Mouse (Mus musculus): ENCODE measurements at regions not wholly inside any gene's neighbourhood (a gene's known extent, or its start where the extent isn't known, plus 50 kb on each side); places are given as distances from the start of the nearest gene placed in this dataset.

DNA sequence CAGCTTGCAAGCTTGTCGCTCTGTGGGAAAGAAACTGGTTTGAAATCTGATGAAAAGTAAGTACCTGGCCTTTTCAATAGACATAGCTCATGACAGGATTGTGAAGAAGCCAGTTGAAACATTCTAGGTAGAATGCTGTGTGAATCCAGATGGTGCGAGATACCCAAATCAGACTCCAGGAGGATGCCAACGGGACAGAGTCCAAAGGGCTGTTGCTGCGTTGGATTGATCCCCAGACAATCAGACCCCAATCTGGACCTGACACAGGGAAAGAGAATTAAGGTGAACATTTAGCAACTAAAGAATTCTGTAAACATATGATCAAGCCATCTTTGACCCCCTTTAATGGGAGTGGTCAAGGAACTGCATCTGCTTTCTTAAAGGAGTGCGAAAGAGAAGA is 296.6 kb upstream of the Gm15217 start:
- no peak for DNase-seq (ENCODE audit: low read depth, low spot score)

DNA sequence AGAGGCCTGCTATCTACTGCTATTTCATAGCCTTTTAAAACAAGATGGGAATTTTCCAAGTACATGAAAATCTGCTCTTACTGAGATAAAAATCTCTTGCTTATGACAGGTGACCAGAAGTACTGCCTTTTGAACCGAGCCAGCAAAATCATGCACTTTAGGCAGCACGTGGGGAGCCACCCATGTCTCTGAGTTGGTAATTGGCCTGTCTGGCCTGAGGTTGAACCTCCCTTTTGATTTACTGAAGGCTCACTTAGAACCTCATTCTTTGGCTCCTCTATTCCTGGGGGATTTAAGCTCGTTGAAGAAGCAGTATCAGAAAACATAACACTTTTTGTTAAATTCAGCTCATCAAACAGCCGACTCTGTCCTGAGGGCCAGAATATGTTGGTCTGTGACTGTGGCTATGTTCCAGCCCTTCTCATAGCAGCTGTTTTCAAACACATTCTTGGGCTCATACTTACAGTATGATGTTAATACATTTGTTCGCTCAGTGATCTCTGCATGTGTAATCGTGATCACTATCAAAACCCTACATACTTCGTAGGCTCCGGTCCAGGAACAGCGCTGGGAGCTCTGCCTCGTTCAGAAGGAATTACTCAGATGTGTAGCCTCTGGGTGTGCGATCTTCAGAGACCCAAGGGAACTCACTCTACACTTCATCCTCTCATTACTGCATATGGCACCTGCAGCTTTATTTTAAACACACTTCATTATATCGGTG is 290.1 kb upstream of the Gm15217 start:
- DNase-seq (ENCODE audit: low read depth, low spot score), result no peak

GRCm38 (mm10) chr14:46115950-46116349 is 263.3 kb upstream of the Gm15217 start:
- DNase-seq (ENCODE audit: low read depth, low spot score), result no peak

DNA sequence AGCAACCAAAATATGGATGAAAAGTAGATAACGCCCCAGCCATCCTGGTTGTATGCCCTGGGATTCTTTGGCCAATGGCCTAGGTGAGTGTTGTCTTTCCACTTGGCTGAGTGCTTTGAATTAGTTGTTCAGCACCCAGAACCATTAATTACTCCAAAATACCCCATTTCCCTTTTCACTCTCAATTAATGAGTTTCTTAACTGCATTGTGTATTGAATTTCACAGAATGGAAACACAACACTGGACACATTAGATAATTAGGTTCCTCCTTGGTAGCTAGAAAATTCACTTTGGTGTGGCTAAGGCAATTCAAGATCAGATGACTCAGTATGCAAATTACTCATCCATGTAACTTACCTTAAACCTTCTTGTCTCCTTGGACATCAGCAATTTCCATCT is 252.7 kb upstream of the Gm15217 start:
- no peak for DNase-seq (ENCODE audit: low read depth, low spot score)

DNA sequence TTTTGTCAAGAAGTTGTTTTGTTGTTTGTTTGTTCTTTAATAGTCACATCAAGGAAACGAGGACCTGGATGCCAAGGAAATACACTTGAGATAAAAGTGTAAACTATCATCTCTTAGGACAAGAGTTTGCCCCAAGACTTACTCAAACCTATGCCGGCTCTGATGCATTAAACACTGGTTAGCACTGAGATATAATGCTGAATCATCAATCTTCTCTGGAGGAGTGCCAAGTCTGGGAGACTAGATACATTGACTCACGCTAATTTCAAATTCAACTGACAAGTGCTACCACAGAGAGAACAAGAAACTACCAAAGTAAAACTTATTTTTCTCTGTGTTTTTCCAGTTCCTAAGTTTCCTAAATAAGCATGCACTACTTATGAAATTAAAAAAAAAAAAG is 249.5 kb upstream of the Gm15217 start:
- no peak for DNase-seq (ENCODE audit: low read depth, low spot score)

DNA sequence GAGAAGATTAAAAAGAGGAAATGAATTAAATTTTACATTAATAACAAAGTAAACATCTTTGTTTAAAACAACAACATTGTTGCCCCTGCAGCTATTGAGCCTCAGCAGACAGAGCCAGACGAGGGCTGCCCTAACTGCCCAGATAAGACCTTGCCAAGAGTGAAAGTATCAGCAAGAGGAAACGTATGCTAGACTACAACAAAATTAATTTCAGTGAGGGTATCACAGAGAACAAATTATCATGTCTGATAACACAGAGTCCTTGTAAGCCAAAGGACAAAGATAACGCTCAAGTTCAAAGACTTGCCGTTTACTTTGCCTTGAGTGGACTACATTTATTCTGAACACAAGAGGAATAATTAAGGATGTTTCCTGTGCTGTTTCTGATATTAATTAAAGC is 235.0 kb upstream of the Gm15217 start:
- no peak for DNase-seq (ENCODE audit: low read depth, low spot score)

- DNase-seq (ENCODE audit: low read depth, low spot score), result no peak
These were observed 234.5 kb upstream of the Gm15217 start for GRCm38 (mm10) chr14:46144707-46145106.

- DNase-seq (ENCODE audit: low read depth, low spot score), result no peak
These were observed 233.6 kb upstream of the Gm15217 start for GRCm38 (mm10) chr14:46145584-46145983.

DNA sequence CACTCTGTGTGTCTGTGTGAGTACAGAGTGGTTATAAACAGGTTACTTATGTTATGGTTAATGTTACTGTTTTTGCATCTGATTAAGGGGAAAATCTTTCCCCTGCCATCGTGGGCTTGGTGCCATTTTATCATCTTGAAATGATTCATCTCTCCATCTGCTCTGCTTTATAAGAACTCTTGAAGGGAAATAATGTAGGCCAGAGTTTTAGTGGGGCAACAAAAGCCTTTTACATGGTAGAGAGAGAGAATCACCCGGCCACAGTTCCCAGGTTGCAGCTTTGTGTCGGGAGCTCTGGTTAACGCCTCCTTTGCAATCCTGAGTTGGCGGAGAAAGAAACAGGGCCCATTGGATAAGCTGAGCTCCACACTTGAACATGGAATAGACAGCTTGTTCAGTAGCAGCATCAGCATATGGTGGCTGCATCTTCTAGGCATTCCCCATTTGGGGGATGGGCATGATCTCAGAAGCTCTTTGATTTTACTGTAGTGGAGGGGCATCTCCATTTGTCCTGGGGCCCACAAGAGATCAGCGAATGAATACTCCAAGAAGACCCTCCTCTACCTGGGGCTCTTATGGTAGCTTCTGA is 230.0 kb upstream of the Gm15217 start:
- no peak for DNase-seq (ENCODE audit: low read depth, low spot score)

GRCm38 (mm10) chr14:46158741-46159140 is 220.5 kb upstream of the Gm15217 start:
- no peak for DNase-seq (ENCODE audit: low read depth, low spot score)

- no peak for DNase-seq (ENCODE audit: low read depth, low spot score)
These were observed 206.9 kb upstream of the Gm15217 start for GRCm38 (mm10) chr14:46172181-46172874.

- no peak for DNase-seq (ENCODE audit: low read depth, low spot score)
These were observed 206.3 kb upstream of the Gm15217 start for GRCm38 (mm10) chr14:46172875-46173324.

DNA sequence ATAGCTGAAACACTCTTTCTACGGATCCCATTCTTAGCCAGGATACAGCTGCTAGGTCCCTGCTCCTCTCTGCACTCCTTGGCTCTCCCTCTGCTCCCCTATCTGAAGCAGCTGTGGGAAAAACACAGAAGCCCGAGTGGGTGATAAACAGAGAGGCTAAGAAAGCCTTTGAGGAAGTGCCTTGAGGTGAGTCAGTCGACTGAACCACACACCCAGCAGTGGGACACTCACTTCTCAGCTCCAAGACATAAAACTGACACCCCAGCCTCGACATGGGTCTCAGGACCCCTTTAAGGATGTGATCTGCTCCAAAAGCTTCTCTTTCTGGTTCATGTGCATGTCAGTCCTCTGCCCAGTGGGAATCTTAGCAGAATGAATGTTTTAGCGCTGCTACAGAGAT is 204.8 kb upstream of the Gm15217 start:
- DNase-seq (ENCODE audit: low read depth, low spot score), result no peak

- no peak for DNase-seq (ENCODE audit: low read depth, low spot score)
These were observed 203.7 kb upstream of the Gm15217 start for GRCm38 (mm10) chr14:46175291-46176216.

- DNase-seq (ENCODE audit: low read depth, low spot score), result no peak
These were observed 200.2 kb upstream of the Gm15217 start for GRCm38 (mm10) chr14:46179024-46179423.

DNA sequence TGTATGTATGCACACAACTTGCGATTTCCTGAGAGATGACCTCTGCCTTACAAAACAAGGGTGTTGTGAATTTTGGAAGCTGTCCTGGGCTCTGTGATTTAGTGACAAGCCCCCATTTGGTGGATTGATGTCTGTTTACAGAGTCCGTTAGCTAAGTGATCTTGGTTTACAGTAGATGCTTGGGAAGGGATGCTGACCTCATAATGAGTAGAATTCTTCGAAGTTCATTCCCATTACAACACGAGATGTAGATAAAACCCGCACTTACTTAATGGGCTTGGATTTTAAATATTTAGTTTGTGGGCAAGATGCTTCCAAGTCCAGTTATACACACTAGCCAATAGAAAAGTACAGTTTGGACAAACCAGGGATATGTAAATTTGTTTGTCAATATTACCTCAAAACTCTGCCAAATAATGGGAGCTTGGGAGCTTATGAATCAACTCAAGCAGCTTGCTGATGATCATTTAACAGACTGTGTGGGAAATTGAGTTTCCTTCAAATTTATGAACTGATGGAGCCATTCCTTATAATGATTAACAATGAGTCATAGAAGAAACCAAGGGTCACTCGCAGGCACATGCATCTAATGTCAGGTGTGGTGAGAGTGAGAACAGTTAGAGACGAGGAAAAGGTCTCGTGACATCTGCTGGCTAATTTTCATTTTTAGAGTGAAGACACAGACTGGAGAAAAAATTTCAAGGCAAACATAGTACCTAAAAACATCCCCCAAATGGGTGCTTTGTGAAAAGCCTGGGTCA is 187.4 kb upstream of the Gm15217 start:
- DNase-seq (ENCODE audit: low read depth, low spot score), result no peak

GRCm38 (mm10) chr14:46193577-46193976 is 185.6 kb upstream of the Gm15217 start:
- DNase-seq (ENCODE audit: low read depth, low spot score), result no peak

DNA sequence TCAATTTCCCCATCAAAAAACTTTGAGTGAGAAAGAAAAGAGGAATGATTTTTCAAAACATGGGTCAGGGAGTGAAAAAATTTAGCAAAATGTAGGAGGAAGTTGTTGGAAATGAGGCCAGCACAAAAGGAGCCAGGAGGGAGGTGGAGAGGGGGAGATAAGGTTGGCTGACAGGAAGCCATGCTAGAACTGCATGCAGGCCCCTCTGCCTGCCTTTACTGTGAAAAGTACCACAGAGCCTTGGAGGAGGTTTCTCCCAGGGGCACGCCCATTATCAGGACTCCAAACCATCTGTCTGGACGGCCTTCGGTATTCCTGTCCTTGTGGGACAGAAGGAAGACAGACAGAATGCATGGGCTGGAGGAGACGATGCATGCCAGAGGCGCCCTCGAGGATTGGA is 183.3 kb upstream of the Gm15217 start:
- DNase-seq (ENCODE audit: low read depth, low spot score), result no peak

- DNase-seq (ENCODE audit: low read depth, low spot score), result no peak
These were observed 176.4 kb upstream of the Gm15217 start for GRCm38 (mm10) chr14:46202818-46203217.

DNA sequence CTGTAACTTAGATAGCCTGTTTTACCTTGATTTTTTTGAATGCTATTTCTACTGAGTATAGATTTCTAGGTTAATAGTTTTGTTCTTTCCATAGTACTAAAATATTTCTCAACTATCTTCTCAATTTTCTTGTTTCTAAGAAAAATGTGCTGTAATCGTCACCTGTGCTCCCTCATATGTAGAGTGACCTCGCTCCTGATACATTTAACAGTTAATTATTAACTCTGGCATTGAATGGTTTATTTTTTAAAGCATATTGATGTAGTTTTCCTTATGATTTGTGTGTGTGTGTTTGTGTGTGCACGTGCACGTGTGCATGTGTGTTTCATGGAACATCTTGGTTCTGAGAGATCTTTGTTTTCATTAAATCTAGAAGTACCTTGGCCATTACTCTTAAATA is 158.7 kb upstream of the Gm15217 start:
- DNase-seq (ENCODE audit: low read depth, low spot score), result no peak

Data from CD4-positive, CD25-positive, alpha-beta regulatory T cell, adult 2 months (primary cell).